Mouse (Mus musculus): ENCODE data around the gene Adgrb3. TPM values are rescaled to one million over a fixed set of nuclear protein-coding genes. Genes with fewer than 3 reads are reported as not detected.

Gene Adgrb3
- polyA plus RNA-seq, 1 experiment: 1.0 TPM

GRCm38 (mm10) chr1:25824626-25825025, 4.9 kb downstream of the Adgrb3 start:
- Histone ChIP-seq H3K27ac (ENCODE audit: insufficient read depth, low read length) (no peak overlapping the region), H3K36me3 (ENCODE audit: control insufficient read depth, insufficient read depth, low read length, poor library complexity, severe bottlenecking) (no peaks in the 10 kb centered on the region), H3K4me1 (ENCODE audit: control insufficient read depth, insufficient read depth, low read length) (no peaks in the 10 kb centered on the region), H3K4me3 (ENCODE audit: low read depth, low read length) (no peak overlapping the region), H3K9ac (ENCODE audit: low read depth, poor library complexity, severe bottlenecking) (no peak overlapping the region), H3K9me3 (replicated peaks; ENCODE audit: control insufficient read depth, insufficient read depth, low read length, poor library complexity, severe bottlenecking) (no peaks in the 10 kb centered on the region), H3K27me3 (ENCODE audit: control insufficient read depth, insufficient read depth, low read length, poor library complexity, severe bottlenecking) (no peaks in the 10 kb centered on the region)
- no peak for TF ChIP-seq POLR2A (IDR thresholded peaks at IDR 0.05; ENCODE audit: insufficient read depth, low read length)
- TF ChIP-seq CTCF (IDR thresholded peaks at IDR 0.05; ENCODE audit: low read depth, low read length): no peak
- TF ChIP-seq EP300 (IDR thresholded peaks at IDR 0.05; ENCODE audit: insufficient read depth, low read depth, low read length): no peak

GRCm38 (mm10) chr1:25823961-25824360, 5.5 kb downstream of the Adgrb3 start:
- Histone ChIP-seq H3K9ac (ENCODE audit: low read depth, poor library complexity, severe bottlenecking) (no peak overlapping the region), H3K36me3 (ENCODE audit: control insufficient read depth, insufficient read depth, low read length, poor library complexity, severe bottlenecking) (no peaks in the 10 kb centered on the region), H3K27ac (ENCODE audit: insufficient read depth, low read length) (no peak overlapping the region), H3K27me3 (ENCODE audit: control insufficient read depth, insufficient read depth, low read length, poor library complexity, severe bottlenecking) (no peaks in the 10 kb centered on the region), H3K4me3 (ENCODE audit: low read depth, low read length) (no peak overlapping the region), H3K4me1 (ENCODE audit: control insufficient read depth, insufficient read depth, low read length) (no peaks in the 10 kb centered on the region), H3K9me3 (replicated peaks; ENCODE audit: control insufficient read depth, insufficient read depth, low read length, poor library complexity, severe bottlenecking) (no peaks in the 10 kb centered on the region)
- TF ChIP-seq EP300 (IDR thresholded peaks at IDR 0.05; ENCODE audit: insufficient read depth, low read depth, low read length) (no peak), CTCF (IDR thresholded peaks at IDR 0.05; ENCODE audit: low read depth, low read length) (no peak), POLR2A (IDR thresholded peaks at IDR 0.05; ENCODE audit: insufficient read depth, low read length) (no peak)

GRCm38 (mm10) chr1:25815491-25815890, 14.0 kb downstream of the Adgrb3 start:
- Histone ChIP-seq H3K27ac (ENCODE audit: insufficient read depth, low read length) (no peak overlapping the region), H3K9ac (ENCODE audit: low read depth, poor library complexity, severe bottlenecking) (no peak overlapping the region), H3K4me3 (ENCODE audit: low read depth, low read length) (no peak overlapping the region), H3K4me1 (ENCODE audit: control insufficient read depth, insufficient read depth, low read length) (no peaks in the 10 kb centered on the region), H3K9me3 (replicated peaks; ENCODE audit: control insufficient read depth, insufficient read depth, low read length, poor library complexity, severe bottlenecking) (no peaks in the 10 kb centered on the region), H3K27me3 (ENCODE audit: control insufficient read depth, insufficient read depth, low read length, poor library complexity, severe bottlenecking) (no peaks in the 10 kb centered on the region), H3K36me3 (ENCODE audit: control insufficient read depth, insufficient read depth, low read length, poor library complexity, severe bottlenecking) (no peaks in the 10 kb centered on the region)
- TF ChIP-seq CTCF (IDR thresholded peaks at IDR 0.05; ENCODE audit: low read depth, low read length) (no peak), POLR2A (IDR thresholded peaks at IDR 0.05; ENCODE audit: insufficient read depth, low read length) (no peak), EP300 (IDR thresholded peaks at IDR 0.05; ENCODE audit: insufficient read depth, low read depth, low read length) (no peak)

- TF ChIP-seq CTCF (IDR thresholded peaks at IDR 0.05; ENCODE audit: low read depth, low read length): no peak
- no peak for TF ChIP-seq EP300 (IDR thresholded peaks at IDR 0.05; ENCODE audit: insufficient read depth, low read depth, low read length)
- no peak for TF ChIP-seq POLR2A (IDR thresholded peaks at IDR 0.05; ENCODE audit: insufficient read depth, low read length)
- Histone ChIP-seq H3K27me3 (ENCODE audit: control insufficient read depth, insufficient read depth, low read length, poor library complexity, severe bottlenecking) (no peaks in the 10 kb centered on the region), H3K4me1 (ENCODE audit: control insufficient read depth, insufficient read depth, low read length) (no peaks in the 10 kb centered on the region), H3K36me3 (ENCODE audit: control insufficient read depth, insufficient read depth, low read length, poor library complexity, severe bottlenecking) (no peaks in the 10 kb centered on the region), H3K9ac (ENCODE audit: low read depth, poor library complexity, severe bottlenecking) (no peak overlapping the region), H3K27ac (ENCODE audit: insufficient read depth, low read length) (no peak overlapping the region), H3K9me3 (replicated peaks; ENCODE audit: control insufficient read depth, insufficient read depth, low read length, poor library complexity, severe bottlenecking) (no peaks in the 10 kb centered on the region), H3K4me3 (ENCODE audit: low read depth, low read length) (no peak overlapping the region)
These were observed 50.7 kb downstream of the Adgrb3 start for GRCm38 (mm10) chr1:25778784-25779183.

- no peak overlapping the region for H3K9ac ChIP-seq (ENCODE audit: low read depth, poor library complexity, severe bottlenecking)
- no peak overlapping the region for H3K4me3 ChIP-seq (ENCODE audit: low read depth, low read length)
- H3K9me3 ChIP-seq (replicated peaks; ENCODE audit: control insufficient read depth, insufficient read depth, low read length, poor library complexity, severe bottlenecking): no peaks in the 10 kb centered on the region
- TF ChIP-seq EP300 (IDR thresholded peaks at IDR 0.05; ENCODE audit: insufficient read depth, low read depth, low read length) (no peak), CTCF (IDR thresholded peaks at IDR 0.05; ENCODE audit: low read depth, low read length) (no peak), POLR2A (IDR thresholded peaks at IDR 0.05; ENCODE audit: insufficient read depth, low read length) (no peak)
- H3K4me1 ChIP-seq (ENCODE audit: control insufficient read depth, insufficient read depth, low read length): no peaks in the 10 kb centered on the region
- no peaks in the 10 kb centered on the region for H3K36me3 ChIP-seq (ENCODE audit: control insufficient read depth, insufficient read depth, low read length, poor library complexity, severe bottlenecking)
- no peaks in the 10 kb centered on the region for H3K27me3 ChIP-seq (ENCODE audit: control insufficient read depth, insufficient read depth, low read length, poor library complexity, severe bottlenecking)
- H3K27ac ChIP-seq (ENCODE audit: insufficient read depth, low read length): no peak overlapping the region
These were observed 52.0 kb downstream of the Adgrb3 start for GRCm38 (mm10) chr1:25777459-25777858.

- Histone ChIP-seq H3K9ac (ENCODE audit: low read depth, poor library complexity, severe bottlenecking) (no peak overlapping the region), H3K27me3 (ENCODE audit: control insufficient read depth, insufficient read depth, low read length, poor library complexity, severe bottlenecking) (no peaks in the 10 kb centered on the region), H3K36me3 (ENCODE audit: control insufficient read depth, insufficient read depth, low read length, poor library complexity, severe bottlenecking) (no peaks in the 10 kb centered on the region), H3K9me3 (replicated peaks; ENCODE audit: control insufficient read depth, insufficient read depth, low read length, poor library complexity, severe bottlenecking) (no peaks in the 10 kb centered on the region), H3K4me3 (ENCODE audit: low read depth, low read length) (no peak overlapping the region), H3K27ac (ENCODE audit: insufficient read depth, low read length) (no peak overlapping the region), H3K4me1 (ENCODE audit: control insufficient read depth, insufficient read depth, low read length) (no peaks in the 10 kb centered on the region)
- TF ChIP-seq CTCF (IDR thresholded peaks at IDR 0.05; ENCODE audit: low read depth, low read length) (no peak), POLR2A (IDR thresholded peaks at IDR 0.05; ENCODE audit: insufficient read depth, low read length) (no peak), EP300 (IDR thresholded peaks at IDR 0.05; ENCODE audit: insufficient read depth, low read depth, low read length) (no peak)
These were observed 53.9 kb downstream of the Adgrb3 start for GRCm38 (mm10) chr1:25775440-25776130.
